Mouse (Mus musculus): ENCODE measurements around the gene Ttyh3. TPM values are rescaled to one million over a fixed set of nuclear protein-coding genes. Genes with fewer than 3 reads are reported as not detected.
A peak's percentile ranks its signal among the peaks of the same experiment; 100 is the strongest.

Ttyh3 gene
- polyA plus RNA-seq, 1 experiment = 95.1 TPM

DNA sequence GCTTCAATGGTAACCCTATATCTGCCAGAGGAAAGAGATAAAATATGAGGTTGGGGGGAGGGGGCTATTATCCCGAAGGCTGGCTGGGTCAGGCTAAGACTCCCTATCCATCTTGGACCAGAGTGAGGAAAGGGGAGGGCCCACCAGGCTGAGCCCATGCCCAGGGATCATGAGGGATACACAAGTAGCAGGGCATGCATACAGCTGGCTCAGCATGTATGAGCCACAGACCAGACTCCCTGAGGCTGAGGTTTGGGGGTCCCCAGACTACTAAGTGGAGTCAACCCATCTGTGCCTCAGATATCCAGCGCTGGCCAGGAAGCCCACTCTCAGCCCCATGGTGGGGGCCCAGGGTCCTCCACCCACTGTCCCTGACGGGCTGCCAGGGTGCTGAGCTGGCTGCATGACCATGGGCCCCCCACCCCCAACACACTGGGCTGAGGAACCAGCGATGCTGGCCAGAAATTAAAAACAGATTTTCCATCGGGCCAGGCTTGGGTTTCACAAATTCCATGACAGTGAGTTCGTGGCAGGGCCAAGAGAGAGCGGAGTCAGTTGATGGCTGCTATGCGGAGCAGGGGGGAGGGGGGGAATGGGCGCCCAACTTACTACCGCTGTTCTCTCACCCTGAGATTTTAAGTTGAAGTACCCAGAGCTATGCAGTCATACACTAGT lies 7.4 kb downstream of the Ttyh3 start:
- TF ChIP-seq CTCF (IDR thresholded peaks at IDR 0.05; ENCODE audit: extremely low read depth, insufficient read depth, insufficient read length, insufficient replicate concordance) (no peak), POLR2A (IDR thresholded peaks at IDR 0.05; ENCODE audit: low read depth, low read length) (no peak)
- 75% methylated on average over 10 of the region's 10 CpGs for WGBS
- DNase-seq (ENCODE audit: low read depth in 1 of 2, low spot score in 2 of 2) = no peak
- no peak overlapping the region for H3K4me3 ChIP-seq (ENCODE audit: extremely low read depth, insufficient read depth, insufficient read length)
- 0 out of 2 replicates have a peak, but pooled peaks cover 4% of the 10 kb centered on the region for H3K36me3 ChIP-seq (ENCODE audit: control insufficient read depth, insufficient read depth, low read length)
- H3K27ac ChIP-seq (ENCODE audit: insufficient read depth, low read length) = peak overlapping the region; percentile 77
- H3K4me1 ChIP-seq (ENCODE audit: control insufficient read depth, insufficient read depth, insufficient read length) = peaks cover 40% of the 10 kb centered on the region
- H3K27me3 ChIP-seq (ENCODE audit: control insufficient read depth, insufficient read depth, low read length) = no peaks in the 10 kb centered on the region

DNA sequence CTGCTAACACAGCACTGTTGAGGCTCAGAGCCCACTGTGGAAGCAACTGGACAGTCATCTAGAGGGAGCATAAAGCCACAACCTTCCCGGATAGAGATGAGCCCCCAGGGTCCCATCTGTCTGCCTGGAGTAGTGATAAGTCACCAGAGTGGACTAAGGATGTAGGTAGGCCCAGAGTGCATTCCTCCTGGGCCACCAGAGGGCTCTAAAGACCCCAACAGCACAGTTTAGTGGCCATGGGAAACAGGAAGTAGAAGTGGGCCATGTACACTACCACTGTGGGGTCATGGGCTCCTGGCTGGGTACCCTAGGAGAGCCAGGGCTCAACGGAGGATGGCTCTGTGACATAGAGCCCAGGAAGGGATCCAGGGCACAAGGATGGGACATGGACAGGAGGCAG lies 8.0 kb downstream of the Ttyh3 start:
- peaks cover 40% of the 10 kb centered on the region for H3K4me1 ChIP-seq (ENCODE audit: control insufficient read depth, insufficient read depth, insufficient read length)
- peak overlapping the region; percentile 77 for H3K27ac ChIP-seq (ENCODE audit: insufficient read depth, low read length)
- H3K36me3 ChIP-seq (ENCODE audit: control insufficient read depth, insufficient read depth, low read length) = 0 out of 2 replicates have a peak, but pooled peaks cover 4% of the 10 kb centered on the region
- TF ChIP-seq CTCF (IDR thresholded peaks at IDR 0.05; ENCODE audit: extremely low read depth, insufficient read depth, insufficient read length, insufficient replicate concordance) (peak; percentile 16; the same call in 1 of the 2 replicates), POLR2A (IDR thresholded peaks at IDR 0.05; ENCODE audit: low read depth, low read length) (no peak)
- WGBS = 64% methylated on average over 2 of the region's 2 CpGs
- no peak for DNase-seq (ENCODE audit: low read depth in 1 of 2, low spot score in 2 of 2)
- H3K27me3 ChIP-seq (ENCODE audit: control insufficient read depth, insufficient read depth, low read length) = no peaks in the 10 kb centered on the region
- no peak overlapping the region for H3K4me3 ChIP-seq (ENCODE audit: extremely low read depth, insufficient read depth, insufficient read length)

DNA sequence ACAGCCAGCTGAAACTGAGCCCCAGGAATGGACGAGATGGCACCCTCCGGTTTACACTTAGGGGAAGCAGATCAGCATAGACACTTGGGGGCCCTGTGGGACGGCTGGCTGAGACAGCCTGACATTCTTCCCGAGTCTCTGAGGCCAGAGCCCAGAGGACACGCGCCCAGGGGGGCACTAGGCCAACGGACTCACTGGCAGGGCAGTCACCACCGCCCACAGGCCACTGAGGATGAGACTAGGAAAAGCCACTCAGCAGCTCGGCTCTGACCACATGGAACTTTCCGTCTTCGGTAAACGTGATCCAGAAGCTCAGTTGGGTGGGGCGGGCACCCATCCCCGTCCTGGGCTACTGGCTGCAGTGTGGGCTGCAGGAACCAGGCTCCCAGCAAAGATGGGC lies 9.0 kb downstream of the Ttyh3 start:
- H3K4me1 ChIP-seq (ENCODE audit: control insufficient read depth, insufficient read depth, insufficient read length) = peaks cover 40% of the 10 kb centered on the region

DNA sequence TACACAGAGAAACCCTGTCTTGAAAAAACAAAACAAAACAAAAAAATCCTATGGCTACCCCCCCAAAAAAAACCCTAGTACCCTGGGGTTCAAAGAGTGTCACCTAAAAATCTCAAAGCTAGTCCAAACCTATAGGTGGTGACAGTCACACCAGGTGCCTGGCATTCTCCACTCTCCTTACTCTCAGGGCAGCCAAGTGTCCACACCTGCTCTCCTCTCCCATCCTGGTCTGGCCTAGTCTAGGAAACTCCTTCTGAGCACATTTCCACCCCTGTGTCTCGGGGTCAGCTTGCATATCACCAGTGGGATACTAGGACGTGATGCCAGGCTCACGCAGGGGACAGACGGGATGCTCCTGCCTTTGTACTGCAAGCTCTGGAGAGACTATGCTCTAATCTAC lies 9.5 kb downstream of the Ttyh3 start:
- H3K4me1 ChIP-seq (ENCODE audit: control insufficient read depth, insufficient read depth, insufficient read length) = peaks cover 40% of the 10 kb centered on the region
- no peak for DNase-seq (ENCODE audit: low read depth in 1 of 2, low spot score in 2 of 2)

More for the DNA sequence above, 9.0 kb downstream of the Ttyh3 start:
- Histone ChIP-seq H3K27ac (ENCODE audit: insufficient read depth, low read length) (no peak overlapping the region; the same call in 1 of the 2 replicates), H3K27me3 (ENCODE audit: control insufficient read depth, insufficient read depth, low read length) (no peaks in the 10 kb centered on the region), H3K4me3 (ENCODE audit: extremely low read depth, insufficient read depth, insufficient read length) (no peak overlapping the region), H3K36me3 (ENCODE audit: control insufficient read depth, insufficient read depth, low read length) (peaks cover 9% of the 10 kb centered on the region)
- no peak for TF ChIP-seq CTCF (IDR thresholded peaks at IDR 0.05; ENCODE audit: extremely low read depth, insufficient read depth, insufficient read length, insufficient replicate concordance)
- TF ChIP-seq POLR2A (IDR thresholded peaks at IDR 0.05; ENCODE audit: low read depth, low read length) = no peak
- WGBS = 85% methylated on average over 14 of the region's 14 CpGs
- no peak for DNase-seq (ENCODE audit: low read depth in 1 of 2, low spot score in 2 of 2)

DNA sequence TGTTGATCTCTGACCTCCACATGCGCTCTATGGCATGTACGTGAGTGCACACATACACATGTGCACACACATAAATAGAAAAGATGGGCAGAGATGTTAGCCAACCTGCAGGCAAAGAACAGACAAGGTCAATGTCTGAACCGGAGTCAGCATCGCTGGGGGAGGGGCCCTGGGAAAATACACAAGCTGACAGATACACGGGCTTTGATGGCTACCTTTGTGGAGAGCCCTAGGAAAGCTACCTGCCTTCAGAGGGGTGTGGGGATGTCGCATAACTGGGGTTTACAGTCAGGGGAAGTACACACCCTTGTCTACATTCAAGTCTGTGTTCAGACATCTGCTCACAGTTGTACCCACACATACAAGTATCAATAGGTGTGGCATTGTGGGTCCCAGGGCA lies 10.3 kb downstream of the Ttyh3 start:
- Histone ChIP-seq H3K4me3 (ENCODE audit: extremely low read depth, insufficient read depth, insufficient read length) (no peak overlapping the region), H3K36me3 (ENCODE audit: control insufficient read depth, insufficient read depth, low read length) (peaks cover 12% of the 10 kb centered on the region), H3K27ac (ENCODE audit: insufficient read depth, low read length) (peak overlapping the region; percentile 93), H3K27me3 (ENCODE audit: control insufficient read depth, insufficient read depth, low read length) (no peaks in the 10 kb centered on the region), H3K4me1 (ENCODE audit: control insufficient read depth, insufficient read depth, insufficient read length) (peaks cover 40% of the 10 kb centered on the region)
- no peak for DNase-seq (ENCODE audit: low read depth in 1 of 2, low spot score in 2 of 2)
- TF ChIP-seq CTCF (IDR thresholded peaks at IDR 0.05; ENCODE audit: extremely low read depth, insufficient read depth, insufficient read length, insufficient replicate concordance) (no peak), POLR2A (IDR thresholded peaks at IDR 0.05; ENCODE audit: low read depth, low read length) (no peak)
- 84% methylated on average over 6 of the region's 6 CpGs for WGBS

More for the DNA sequence above, 9.5 kb downstream of the Ttyh3 start:
- H3K4me3 ChIP-seq (ENCODE audit: extremely low read depth, insufficient read depth, insufficient read length) = no peak overlapping the region
- no peak overlapping the region for H3K27ac ChIP-seq (ENCODE audit: insufficient read depth, low read length)
- peaks cover 12% of the 10 kb centered on the region for H3K36me3 ChIP-seq (ENCODE audit: control insufficient read depth, insufficient read depth, low read length)
- WGBS = 95% methylated on average over 4 of the region's 4 CpGs
- no peaks in the 10 kb centered on the region for H3K27me3 ChIP-seq (ENCODE audit: control insufficient read depth, insufficient read depth, low read length)
- no peak for TF ChIP-seq CTCF (IDR thresholded peaks at IDR 0.05; ENCODE audit: extremely low read depth, insufficient read depth, insufficient read length, insufficient replicate concordance)
- no peak for TF ChIP-seq POLR2A (IDR thresholded peaks at IDR 0.05; ENCODE audit: low read depth, low read length)

DNA sequence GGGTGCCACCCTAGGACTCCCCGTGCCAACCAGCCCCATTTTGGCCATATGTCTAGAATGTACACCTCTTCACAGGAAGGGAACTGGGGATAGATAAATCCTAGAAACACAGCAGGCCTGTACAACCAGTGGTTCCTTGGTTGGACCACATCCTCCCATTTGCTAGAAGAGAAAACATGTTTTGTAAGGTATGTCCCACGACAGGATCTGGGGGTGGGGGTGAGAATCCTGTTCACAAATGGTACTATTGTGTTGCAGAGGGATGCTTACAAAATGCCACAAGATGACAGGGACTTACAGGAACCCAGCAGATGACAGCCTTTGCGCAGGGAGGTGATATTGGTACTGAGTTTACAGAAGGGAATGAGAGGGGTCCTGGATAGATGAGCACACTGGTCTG lies 10.8 kb downstream of the Ttyh3 start:
- no peak for DNase-seq (ENCODE audit: low read depth in 1 of 2, low spot score in 2 of 2)
- WGBS = 61% methylated on average over 3 of the region's 3 CpGs
- Histone ChIP-seq H3K4me1 (ENCODE audit: control insufficient read depth, insufficient read depth, insufficient read length) (peaks cover 38% of the 10 kb centered on the region), H3K4me3 (ENCODE audit: extremely low read depth, insufficient read depth, insufficient read length) (no peak overlapping the region), H3K36me3 (ENCODE audit: control insufficient read depth, insufficient read depth, low read length) (peaks cover 14% of the 10 kb centered on the region), H3K27me3 (ENCODE audit: control insufficient read depth, insufficient read depth, low read length) (no peaks in the 10 kb centered on the region), H3K27ac (ENCODE audit: insufficient read depth, low read length) (peak overlapping the region; percentile 93)
- no peak for TF ChIP-seq POLR2A (IDR thresholded peaks at IDR 0.05; ENCODE audit: low read depth, low read length)
- no peak for TF ChIP-seq CTCF (IDR thresholded peaks at IDR 0.05; ENCODE audit: extremely low read depth, insufficient read depth, insufficient read length, insufficient replicate concordance)

DNA sequence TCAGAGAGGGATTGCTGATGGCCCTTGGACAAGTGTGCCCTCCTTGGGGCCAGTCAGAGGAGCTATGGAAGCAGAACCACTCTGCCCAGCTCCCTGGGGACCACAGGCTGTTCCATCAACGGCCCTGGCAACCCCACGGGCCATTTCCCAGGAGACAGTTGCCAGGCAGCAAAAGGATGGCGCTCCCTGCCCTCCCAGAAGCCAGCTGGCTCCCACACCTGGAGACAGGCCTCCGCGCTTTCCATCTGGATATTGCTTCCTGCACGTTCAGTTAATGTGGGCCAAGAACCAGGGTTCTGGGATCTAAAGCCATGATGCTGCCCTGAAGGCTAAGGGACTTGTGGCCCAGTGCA lies 11.8 kb downstream of the Ttyh3 start:
- H3K4me3 ChIP-seq (ENCODE audit: extremely low read depth, insufficient read depth, insufficient read length) = no peak overlapping the region
- DNase-seq (ENCODE audit: low read depth in 1 of 2, low spot score in 2 of 2) = no peak
- H3K4me1 ChIP-seq (ENCODE audit: control insufficient read depth, insufficient read depth, insufficient read length) = peaks cover 29% of the 10 kb centered on the region
- peak overlapping the region; percentile 93 for H3K27ac ChIP-seq (ENCODE audit: insufficient read depth, low read length)
- TF ChIP-seq POLR2A (IDR thresholded peaks at IDR 0.05; ENCODE audit: low read depth, low read length) = no peak
- TF ChIP-seq CTCF (IDR thresholded peaks at IDR 0.05; ENCODE audit: extremely low read depth, insufficient read depth, insufficient read length, insufficient replicate concordance) = no peak
- 50% methylated on average over 6 of the region's 6 CpGs for WGBS
- H3K27me3 ChIP-seq (ENCODE audit: control insufficient read depth, insufficient read depth, low read length) = no peaks in the 10 kb centered on the region
- H3K36me3 ChIP-seq (ENCODE audit: control insufficient read depth, insufficient read depth, low read length) = peaks cover 16% of the 10 kb centered on the region

All from spleen, adult 2 months (tissue).